Mouse (Mus musculus) hindbrain, embryonic 12.5 days (tissue): ENCODE measurements around the gene Fkbpl. TPM values are rescaled to one million over a fixed set of nuclear protein-coding genes. Genes with fewer than 3 reads are reported as not detected.

Experiments used
- ATAC-seq: fragments of 200-750 bp; cut with Nextera tagmentation; 2 replicates; pipeline ENCODE4 v1.8.0; 2017; ENCODE audit warnings: moderate TSS enrichment; ENCODE audit not compliant: low FRiP score
- H3K27ac ChIP-seq: fragments of 300-500 bp; sonication (generic); 2 replicates; pipeline ENCODE4 v1.5.1; 2016; ENCODE audit warnings: mild to moderate bottlenecking
- H3K27me3 ChIP-seq: fragments of 300-500 bp; sonication (generic); 2 replicates; pipeline ENCODE4 v1.6.1; 2016; ENCODE audit warnings: mild to moderate bottlenecking
- H3K36me3 ChIP-seq: fragments of 300-500 bp; sonication (generic); 2 replicates; pipeline ENCODE4 v1.6.1; 2016; ENCODE audit warnings: mild to moderate bottlenecking
- H3K4me1 ChIP-seq: fragments of 300-500 bp; sonication (generic); 2 replicates; pipeline ENCODE4 v1.6.1; 2016
- H3K4me2 ChIP-seq: fragments of 300-500 bp; sonication (generic); replicated peaks from 2 replicates; pipeline ENCODE4 v1.6.1; 2016; ENCODE audit warnings: mild to moderate bottlenecking
- H3K4me3 ChIP-seq: fragments of 300-500 bp; sonication (generic); 2 replicates; pipeline ENCODE4 v1.5.1; 2016; ENCODE audit warnings: mild to moderate bottlenecking
- H3K9ac ChIP-seq: fragments of 300-500 bp; sonication (generic); 2 replicates; pipeline ENCODE4 v1.6.1; 2016; ENCODE audit warnings: mild to moderate bottlenecking, moderate library complexity
- H3K9me3 ChIP-seq: fragments of 300-500 bp; sonication (generic); replicated peaks from 2 replicates; pipeline ENCODE4 v1.6.1; 2016; ENCODE audit warnings: mild to moderate bottlenecking
- WGBS: fragments of 180-500 bp; shearing (Covaris S2); methylation state at CpG from one replicate; pipeline ENCODE4 v1.1.7; 2016; 5-methylcytosine and 5-hydroxymethylcytosine counted together
- polyA plus RNA-seq: library from polyadenylated mRNA; unstranded; fragments of >200 nt; fragmentation: Nextera tagmentation; extraction: Ambion mirVana; gene quantifications from 2 replicates; pipeline ENCODE4 v1.2.1, GENCODE M21; 2016

Fkbpl gene
- polyA plus RNA-seq: 15.7 and 16.2 TPM in 2 replicates

GRCm38 (mm10) chr17:34644608-34645007 is at the start of gene Fkbpl:
Gene Fkbpl (plus strand): TSS chr17:34644764.
- 1% methylated on average over 16 of the region's 16 CpGs for WGBS
- Histone ChIP-seq H3K9ac (peak within 1 kb of the TSS; percentile 74), H3K27ac (peak within 1 kb of the TSS; percentile 77), H3K9me3 (no peaks in the 10 kb centered on the region), H3K36me3 (peaks cover 7% of the 10 kb centered on the region), H3K4me3 (peak within 1 kb of the TSS; percentile 60), H3K4me1 (peaks cover 43% of the 10 kb centered on the region), H3K4me2 (peak within 1 kb of the TSS; percentile 73), H3K27me3 (no peaks in the 10 kb centered on the region)
- peak; percentile 67 for ATAC-seq

GRCm38 (mm10) chr17:34596098-34596497 is 48.5 kb upstream of the Fkbpl start:
- ATAC-seq: no peak
- no peaks in the 10 kb centered on the region for H3K27me3 ChIP-seq
- WGBS: 81% methylated on average over 8 of the region's 8 CpGs

GRCm38 (mm10) chr17:34597566-34598095 is 46.9 kb upstream of the Fkbpl start, which contains the start of gene Ager:
Gene Ager (plus strand): TSS chr17:34597862.
- no peaks in the 10 kb centered on the region for H3K27me3 ChIP-seq
- H3K4me1 ChIP-seq: peaks cover 47% of the 10 kb centered on the region
- peaks cover 44% of the 10 kb centered on the region for H3K36me3 ChIP-seq
- H3K9me3 ChIP-seq: no peaks in the 10 kb centered on the region
- no peak within 1 kb of the TSS for H3K27ac ChIP-seq
- H3K9ac ChIP-seq: no peak within 1 kb of the TSS
- no peak within 1 kb of the TSS for H3K4me2 ChIP-seq
- ATAC-seq: no peak
- 26% methylated on average over 5 of the region's 6 CpGs for WGBS
- H3K4me3 ChIP-seq: no peak within 1 kb of the TSS

More at GRCm38 (mm10) chr17:34596098-34596497, 48.5 kb upstream of the Fkbpl start:
- no peaks in the 10 kb centered on the region for H3K9me3 ChIP-seq
- no peak overlapping the region for H3K9ac ChIP-seq
- H3K36me3 ChIP-seq: peaks cover 38% of the 10 kb centered on the region
- H3K4me2 ChIP-seq: no peak overlapping the region
- H3K4me1 ChIP-seq: peaks cover 44% of the 10 kb centered on the region
- H3K27ac ChIP-seq: no peak overlapping the region
- H3K4me3 ChIP-seq: no peak overlapping the region

- Histone ChIP-seq H3K27me3 (no peaks in the 10 kb centered on the region), H3K36me3 (peaks cover 34% of the 10 kb centered on the region), H3K4me1 (peaks cover 34% of the 10 kb centered on the region), H3K27ac (no peak overlapping the region), H3K9ac (no peak overlapping the region), H3K9me3 (no peaks in the 10 kb centered on the region), H3K4me3 (no peak overlapping the region), H3K4me2 (no peak overlapping the region)
- no peak for ATAC-seq
- WGBS: 77% methylated on average over 9 of the region's 9 CpGs
Observed at GRCm38 (mm10) chr17:34599891-34600290, 44.7 kb upstream of the Fkbpl start.

- peaks cover 18% of the 10 kb centered on the region for H3K36me3 ChIP-seq
- peak overlapping the region; percentile 96; the same call in 1 of the 2 replicates for H3K4me3 ChIP-seq
- no peaks in the 10 kb centered on the region for H3K27me3 ChIP-seq
- ATAC-seq: no peak
- no peak overlapping the region for H3K27ac ChIP-seq
- 88% methylated on average over 12 of the region's 12 CpGs for WGBS
- no peaks in the 10 kb centered on the region for H3K9me3 ChIP-seq
- peak overlapping the region; percentile 92 for H3K4me2 ChIP-seq
- peaks cover 35% of the 10 kb centered on the region for H3K4me1 ChIP-seq
- no peak overlapping the region for H3K9ac ChIP-seq
Observed at GRCm38 (mm10) chr17:34601796-34602195, 42.8 kb upstream of the Fkbpl start.

GRCm38 (mm10) chr17:34603375-34604060 is 41.0 kb upstream of the Fkbpl start, which contains the start of gene Rnf5:
Gene Rnf5 (minus strand): TSS chr17:34603690.
- peak within 1 kb of the TSS; percentile 96 for H3K4me3 ChIP-seq
- peak within 1 kb of the TSS; percentile 98 for H3K4me2 ChIP-seq
- no peaks in the 10 kb centered on the region for H3K9me3 ChIP-seq
- ATAC-seq: peak; percentile 95
- WGBS: under 1% methylated on average over 30 of the region's 30 CpGs
- peak within 1 kb of the TSS; percentile 100 for H3K9ac ChIP-seq
- peaks cover 42% of the 10 kb centered on the region for H3K4me1 ChIP-seq
- no peaks in the 10 kb centered on the region for H3K27me3 ChIP-seq
- peak within 1 kb of the TSS; percentile 94 for H3K27ac ChIP-seq
- peaks cover 18% of the 10 kb centered on the region for H3K36me3 ChIP-seq

- H3K4me2 ChIP-seq: peak within 1 kb of the TSS; percentile 98
- peaks cover 47% of the 10 kb centered on the region for H3K4me1 ChIP-seq
- peak within 1 kb of the TSS; percentile 96 for H3K4me3 ChIP-seq
- 0% methylated on average over 35 of the region's 35 CpGs for WGBS
- no peaks in the 10 kb centered on the region for H3K27me3 ChIP-seq
- H3K9ac ChIP-seq: peak within 1 kb of the TSS; percentile 100
- peak; percentile 89 for ATAC-seq
- peak within 1 kb of the TSS; percentile 94 for H3K27ac ChIP-seq
- H3K36me3 ChIP-seq: peaks cover 18% of the 10 kb centered on the region
- H3K9me3 ChIP-seq: no peaks in the 10 kb centered on the region
Observed at GRCm38 (mm10) chr17:34604061-34604508, 40.5 kb upstream of the Fkbpl start, which contains the start of gene Agpat1. Gene Agpat1 (plus strand): TSS chr17:34604262.

GRCm38 (mm10) chr17:34604511-34605237 is 39.9 kb upstream of the Fkbpl start:
- Histone ChIP-seq H3K36me3 (peaks cover 18% of the 10 kb centered on the region), H3K9me3 (no peaks in the 10 kb centered on the region), H3K9ac (peak overlapping the region; percentile 100), H3K27me3 (no peaks in the 10 kb centered on the region), H3K27ac (peak overlapping the region; percentile 94), H3K4me2 (peak overlapping the region; percentile 98), H3K4me3 (peak overlapping the region; percentile 96), H3K4me1 (peaks cover 47% of the 10 kb centered on the region)
- 20% methylated on average over 24 of the region's 24 CpGs for WGBS
- ATAC-seq: no peak

- Histone ChIP-seq H3K4me1 (peaks cover 47% of the 10 kb centered on the region), H3K9me3 (no peaks in the 10 kb centered on the region), H3K4me2 (peak overlapping the region; percentile 98), H3K4me3 (peak overlapping the region; percentile 96), H3K27ac (peak overlapping the region; percentile 94), H3K27me3 (no peaks in the 10 kb centered on the region), H3K9ac (peak overlapping the region; percentile 100), H3K36me3 (peaks cover 12% of the 10 kb centered on the region)
- peak; percentile 42 for ATAC-seq
- WGBS: 0% methylated on average over 24 of the region's 30 CpGs
Observed at GRCm38 (mm10) chr17:34605609-34606008, 39.0 kb upstream of the Fkbpl start.

GRCm38 (mm10) chr17:34606186-34607039 is 38.2 kb upstream of the Fkbpl start:
- peak overlapping the region; percentile 100 for H3K9ac ChIP-seq
- no peak for ATAC-seq
- peak overlapping the region; percentile 94 for H3K27ac ChIP-seq
- H3K36me3 ChIP-seq: peaks cover 17% of the 10 kb centered on the region
- no peaks in the 10 kb centered on the region for H3K9me3 ChIP-seq
- H3K4me1 ChIP-seq: peaks cover 47% of the 10 kb centered on the region
- peak overlapping the region; percentile 98 for H3K4me2 ChIP-seq
- H3K27me3 ChIP-seq: no peaks in the 10 kb centered on the region
- peak overlapping the region; percentile 96 for H3K4me3 ChIP-seq
- 18% methylated on average over 32 of the region's 32 CpGs for WGBS

- H3K4me1 ChIP-seq: peaks cover 35% of the 10 kb centered on the region
- H3K36me3 ChIP-seq: peaks cover 27% of the 10 kb centered on the region
- H3K9ac ChIP-seq: 0 out of 2 replicates have a peak overlapping the region, but pooled peaks have one; percentile 27
- H3K4me3 ChIP-seq: no peak overlapping the region
- ATAC-seq: no peak
- 92% methylated on average over 7 of the region's 7 CpGs for WGBS
- no peak overlapping the region for H3K27ac ChIP-seq
- H3K27me3 ChIP-seq: no peaks in the 10 kb centered on the region
- H3K4me2 ChIP-seq: no peak overlapping the region
- no peaks in the 10 kb centered on the region for H3K9me3 ChIP-seq
Observed at GRCm38 (mm10) chr17:34607997-34608396, 36.6 kb upstream of the Fkbpl start.
